Mouse (Mus musculus) G1E (cell line): ENCODE results near the gene Fam214a. TPM values are rescaled to one million over a fixed set of nuclear protein-coding genes. Genes with fewer than 3 reads are reported as not detected.

ENCODE experiments used
- ATAC-seq: 2 replicates; pipeline ENCODE4 v1.8.0; 2016; ENCODE audit warnings: mild to moderate bottlenecking; ENCODE audit not compliant: insufficient number of reproducible peaks, poor library complexity, low FRiP score, severe bottlenecking; ENCODE audit errors: extremely low read depth
- DNase-seq: peaks from one replicate; pipeline ENCODE4 v3.0.0; 2012; ENCODE audit warnings: low spot score
- H3K27me3 ChIP-seq: 2 replicates; pipeline ENCODE4 v1.6.1; 2012; ENCODE audit warnings: mild to moderate bottlenecking, low read length, inconsistent platforms; ENCODE audit not compliant: insufficient read depth
- H3K36me3 ChIP-seq: replicated peaks from 2 replicates; pipeline ENCODE3; 2012; ENCODE audit warnings: mild to moderate bottlenecking, inconsistent platforms
- H3K4me1 ChIP-seq: 2 replicates; pipeline ENCODE4 v1.6.1; 2012; ENCODE audit warnings: low read depth, low read length, inconsistent platforms, mixed read lengths; ENCODE audit not compliant: insufficient read depth
- H3K4me3 ChIP-seq: 2 replicates; pipeline ENCODE4 v1.5.1; 2012; ENCODE audit warnings: low read depth, mild to moderate bottlenecking, inconsistent platforms, low read length, moderate library complexity, mixed read lengths
- H3K9me3 ChIP-seq: replicated peaks from 2 replicates; pipeline ENCODE4 v1.6.1; 2012; ENCODE audit warnings: inconsistent platforms
- CTCF ChIP-seq: IDR thresholded peaks from 2 replicates; pipeline ENCODE4 v1.5.1; 2012; ENCODE audit warnings: low read depth, low read length, inconsistent platforms, mixed read lengths
- GATA1 ChIP-seq: IDR thresholded peaks from 2 replicates; pipeline ENCODE4 v1.6.1; 2012; ENCODE audit warnings: borderline replicate concordance, low read length, inconsistent platforms, mixed read lengths
- GATA2 ChIP-seq: IDR thresholded peaks from 2 replicates; pipeline ENCODE4 v1.6.1; 2012; ENCODE audit warnings: low read depth, low read length, inconsistent platforms, borderline replicate concordance
- POLR2AphosphoS5 ChIP-seq: IDR thresholded peaks from 2 replicates; pipeline ENCODE4 v1.6.1; 2012; ENCODE audit warnings: low read depth, low read length, inconsistent platforms; ENCODE audit not compliant: insufficient replicate concordance
- TAL1 ChIP-seq: conservative IDR thresholded peaks from 2 replicates; pipeline ENCODE4 v1.6.1; 2012; ENCODE audit warnings: low read depth, low read length, inconsistent platforms, mixed read lengths
- polyA plus RNA-seq: library from polyadenylated mRNA; stranded (reverse); fragments of >175 nt; gene quantifications from 2 replicates; pipeline ENCODE4 v1.2.3, GENCODE M21; 2012
- total RNA-seq, 2 experiments: library from RNA; stranded (forward) in 1 of 2; stranded (reverse) in 1 of 2; fragments of 200-1000 nt in 1 of 2; fragments of >200 nt in 1 of 2; fragmentation: Nextera tagmentation in 1 of 2; gene quantifications; 2 replicates each; pipeline ENCODE4 v1.2.3; 2014 to 2017

The Fam214a gene
- total and polyA plus RNA-seq, 3 experiments = 0.65 to 2.8 (median 0.90) TPM

GRCm38 (mm10) chr9:74954387-74954786, 1.7 kb downstream of the Fam214a start:
- DNase-seq = no peak
- H3K27me3 ChIP-seq = no peaks in the 10 kb centered on the region
- peaks cover 4% of the 10 kb centered on the region; the same call in 1 of the 2 replicates for H3K4me1 ChIP-seq
- no peaks in the 10 kb centered on the region for H3K36me3 ChIP-seq
- ATAC-seq = no peak
- TF ChIP-seq GATA1 = no peak
- no peak for TF ChIP-seq TAL1
- TF ChIP-seq POLR2AphosphoS5 = no peak
- TF ChIP-seq CTCF = no peak
- TF ChIP-seq GATA2 = no peak
- no peak overlapping the region for H3K4me3 ChIP-seq
- peaks cover 7% of the 10 kb centered on the region for H3K9me3 ChIP-seq

GRCm38 (mm10) chr9:74960630-74961029, 7.9 kb downstream of the Fam214a start:
- Histone ChIP-seq H3K27me3 (no peaks in the 10 kb centered on the region), H3K36me3 (no peaks in the 10 kb centered on the region), H3K4me3 (no peak overlapping the region), H3K4me1 (no peaks in the 10 kb centered on the region), H3K9me3 (no peaks in the 10 kb centered on the region)
- DNase-seq = no peak
- ATAC-seq = no peak
- no peak for TF ChIP-seq GATA2
- TF ChIP-seq CTCF = no peak
- TF ChIP-seq TAL1 = no peak
- no peak for TF ChIP-seq GATA1
- no peak for TF ChIP-seq POLR2AphosphoS5

- DNase-seq = no peak
- Histone ChIP-seq H3K27me3 (no peaks in the 10 kb centered on the region), H3K9me3 (no peaks in the 10 kb centered on the region), H3K4me1 (no peaks in the 10 kb centered on the region), H3K4me3 (no peak overlapping the region), H3K36me3 (no peaks in the 10 kb centered on the region)
- no peak for TF ChIP-seq GATA2
- no peak for TF ChIP-seq GATA1
- no peak for TF ChIP-seq TAL1
- TF ChIP-seq CTCF = no peak
- no peak for TF ChIP-seq POLR2AphosphoS5
- ATAC-seq = no peak
These were observed 8.4 kb downstream of the Fam214a start for GRCm38 (mm10) chr9:74961073-74961575.

GRCm38 (mm10) chr9:74963953-74964352, 11.3 kb downstream of the Fam214a start:
- Histone ChIP-seq H3K9me3 (no peaks in the 10 kb centered on the region), H3K27me3 (no peaks in the 10 kb centered on the region), H3K4me1 (no peaks in the 10 kb centered on the region), H3K36me3 (no peaks in the 10 kb centered on the region), H3K4me3 (no peak overlapping the region)
- ATAC-seq (no peak), DNase-seq (no peak)
- no peak for TF ChIP-seq POLR2AphosphoS5
- no peak for TF ChIP-seq GATA2
- TF ChIP-seq CTCF = no peak
- no peak for TF ChIP-seq TAL1
- TF ChIP-seq GATA1 = no peak

GRCm38 (mm10) chr9:74964866-74965384, 12.2 kb downstream of the Fam214a start:
- DNase-seq (no peak), ATAC-seq (no peak; the same call in 1 of the 2 replicates)
- TF ChIP-seq CTCF (no peak), POLR2AphosphoS5 (no peak), GATA1 (no peak), TAL1 (no peak), GATA2 (no peak)
- Histone ChIP-seq H3K27me3 (no peaks in the 10 kb centered on the region), H3K4me1 (no peaks in the 10 kb centered on the region), H3K4me3 (no peak overlapping the region), H3K9me3 (no peaks in the 10 kb centered on the region), H3K36me3 (no peaks in the 10 kb centered on the region)

GRCm38 (mm10) chr9:74966200-74966599, 13.5 kb downstream of the Fam214a start:
- H3K27me3 ChIP-seq = no peaks in the 10 kb centered on the region
- H3K36me3 ChIP-seq = no peaks in the 10 kb centered on the region
- H3K4me3 ChIP-seq = no peak overlapping the region
- TF ChIP-seq GATA1 = no peak
- TF ChIP-seq POLR2AphosphoS5 = no peak
- no peak for TF ChIP-seq CTCF
- no peak for TF ChIP-seq GATA2
- TF ChIP-seq TAL1 = no peak
- H3K9me3 ChIP-seq = no peaks in the 10 kb centered on the region
- DNase-seq (no peak), ATAC-seq (no peak)
- no peaks in the 10 kb centered on the region for H3K4me1 ChIP-seq
